Mouse (Mus musculus) macrophage (primary cell): ENCODE measurements around the gene Gnaz. TPM values are rescaled to one million over a fixed set of nuclear protein-coding genes. Genes with fewer than 3 reads are reported as not detected.
A peak's percentile ranks its signal among the peaks of the same experiment; 100 is the strongest.

Source experiments
- H3K27ac ChIP-seq: fragments of 350-480 bp; formaldehyde crosslinking; 2 replicates; pipeline ENCODE4 v1.9.0; 2021
- H3K36me3 ChIP-seq: fragments of 350-480 bp; formaldehyde crosslinking; 2 replicates; pipeline ENCODE4 v1.9.0; 2021; ENCODE audit errors: inconsistent target
- H3K4me3 ChIP-seq: fragments of 350-480 bp; formaldehyde crosslinking; 2 replicates; pipeline ENCODE4 v1.9.0; 2021; ENCODE audit errors: inconsistent target
- H3K79me2 ChIP-seq: fragments of 350-480 bp; formaldehyde crosslinking; 2 replicates; pipeline ENCODE4 v1.9.0; 2021; ENCODE audit errors: inconsistent target
- WGBS: methylation state at CpG from one replicate; pipeline ENCODE4 v1.1.7; 2026; ENCODE audit warnings: inconsistent platforms; ENCODE audit not compliant: missing documents; 5-methylcytosine and 5-hydroxymethylcytosine counted together
- polyA plus RNA-seq: library from polyadenylated mRNA; stranded (reverse); fragments of 250-400 nt; gene quantifications from 3 replicates; pipeline ENCODE4 v1.2.4, GENCODE M21; 2018; ENCODE audit warnings: inconsistent platforms

Gnaz gene
- polyA plus RNA-seq, 1 experiment from 2014 or later, result 0.59 TPM

GRCm38 (mm10) chr10:75058336-75058735 is 91.4 kb downstream of the Gnaz start:
- 98% methylated on average over 7 of the region's 8 CpGs for WGBS

GRCm38 (mm10) chr10:75058761-75059395 is 91.9 kb downstream of the Gnaz start:
- no peak overlapping the region for H3K27ac ChIP-seq

More at GRCm38 (mm10) chr10:75058336-75058735, 91.4 kb downstream of the Gnaz start:
- no peaks in the 10 kb centered on the region for H3K36me3 ChIP-seq
- no peak overlapping the region for H3K27ac ChIP-seq
- no peaks in the 10 kb centered on the region; the same call in 1 of the 2 replicates for H3K79me2 ChIP-seq
- no peak overlapping the region for H3K4me3 ChIP-seq

GRCm38 (mm10) chr10:75059396-75059795 is 92.4 kb downstream of the Gnaz start:
- Histone ChIP-seq H3K4me3 (no peak overlapping the region), H3K79me2 (no peaks in the 10 kb centered on the region; the same call in 1 of the 2 replicates), H3K36me3 (no peaks in the 10 kb centered on the region), H3K27ac (no peak overlapping the region)
- WGBS, result 3% methylated on average over 11 of the region's 11 CpGs

More at GRCm38 (mm10) chr10:75058761-75059395, 91.9 kb downstream of the Gnaz start:
- Histone ChIP-seq H3K79me2 (no peaks in the 10 kb centered on the region; the same call in 1 of the 2 replicates), H3K4me3 (no peak overlapping the region), H3K36me3 (no peaks in the 10 kb centered on the region)
- 68% methylated on average over 7 of the region's 9 CpGs for WGBS

- H3K36me3 ChIP-seq, result no peaks in the 10 kb centered on the region
- no peak within 1 kb of the TSS for H3K27ac ChIP-seq
- no peaks in the 10 kb centered on the region; the same call in 1 of the 2 replicates for H3K79me2 ChIP-seq
- peak within 1 kb of the TSS; percentile 5; the same call in 1 of the 2 replicates for H3K4me3 ChIP-seq
- 2% methylated on average over 38 of the region's 73 CpGs for WGBS
These were observed 93.4 kb downstream of the Gnaz start, which contains the start of gene Bcr for GRCm38 (mm10) chr10:75060217-75060842. Gene Bcr (plus strand): TSS chr10:75060592.

- no peak overlapping the region for H3K27ac ChIP-seq
- no peaks in the 10 kb centered on the region for H3K36me3 ChIP-seq
- no peak overlapping the region for H3K4me3 ChIP-seq
- WGBS, result 3% methylated on average over 38 of the region's 48 CpGs
- H3K79me2 ChIP-seq, result no peaks in the 10 kb centered on the region; the same call in 1 of the 2 replicates
These were observed 93.9 kb downstream of the Gnaz start for GRCm38 (mm10) chr10:75060843-75061235.

- H3K4me3 ChIP-seq, result no peak overlapping the region
- no peaks in the 10 kb centered on the region for H3K36me3 ChIP-seq
- H3K79me2 ChIP-seq, result no peaks in the 10 kb centered on the region; the same call in 1 of the 2 replicates
- H3K27ac ChIP-seq, result no peak overlapping the region
- 17% methylated on average over 71 of the region's 71 CpGs for WGBS
These were observed 94.6 kb downstream of the Gnaz start for GRCm38 (mm10) chr10:75061341-75062188.

GRCm38 (mm10) chr10:75062189-75062561 is 95.2 kb downstream of the Gnaz start:
- no peaks in the 10 kb centered on the region for H3K36me3 ChIP-seq
- 31% methylated on average over 6 of the region's 6 CpGs for WGBS
- no peak overlapping the region for H3K27ac ChIP-seq
- H3K79me2 ChIP-seq, result no peaks in the 10 kb centered on the region; the same call in 1 of the 2 replicates
- no peak overlapping the region for H3K4me3 ChIP-seq

GRCm38 (mm10) chr10:75062621-75063020 is 95.6 kb downstream of the Gnaz start:
- Histone ChIP-seq H3K4me3 (no peak overlapping the region), H3K27ac (no peak overlapping the region), H3K36me3 (no peaks in the 10 kb centered on the region), H3K79me2 (no peaks in the 10 kb centered on the region; the same call in 1 of the 2 replicates)
- WGBS, result 48% methylated on average over 6 of the region's 6 CpGs

- Histone ChIP-seq H3K36me3 (no peaks in the 10 kb centered on the region), H3K27ac (no peak overlapping the region), H3K4me3 (no peak overlapping the region), H3K79me2 (no peaks in the 10 kb centered on the region; the same call in 1 of the 2 replicates)
- WGBS, result 73% methylated on average over 12 of the region's 12 CpGs
These were observed 96.5 kb downstream of the Gnaz start for GRCm38 (mm10) chr10:75063301-75063965.

- Histone ChIP-seq H3K36me3 (no peaks in the 10 kb centered on the region), H3K4me3 (no peak overlapping the region), H3K27ac (no peak overlapping the region), H3K79me2 (no peaks in the 10 kb centered on the region; the same call in 1 of the 2 replicates)
- WGBS, result 77% methylated on average over 6 of the region's 6 CpGs
These were observed 98.7 kb downstream of the Gnaz start for GRCm38 (mm10) chr10:75065691-75066090.

Other genes with a start within 250 kb of the Gnaz start
- not detected in 3 replicates for gene Rsph14, start 65.4 kb downstream of the Gnaz start, polyA plus RNA-seq
- 0.12 to 0.20 TPM (median 0.13 TPM) in 3 replicates for gene Rab36, start 69.9 kb downstream of the Gnaz start, polyA plus RNA-seq
- 0.76 to 2.7 TPM (median 1.4 TPM) in 3 replicates for gene Bcr, start 93.4 kb downstream of the Gnaz start, polyA plus RNA-seq
- 26.2 to 38.4 TPM (median 38.1 TPM) in 3 replicates for gene Specc1l, start 244.9 kb downstream of the Gnaz start, polyA plus RNA-seq